Mouse (Mus musculus): ENCODE measurements around the gene Fitm2. TPM values are rescaled to one million over a fixed set of nuclear protein-coding genes. Genes with fewer than 3 reads are reported as not detected.

Gene Fitm2
- total RNA-seq, 2 experiments from 2014 or later = 76.9 to 91.9 TPM

DNA sequence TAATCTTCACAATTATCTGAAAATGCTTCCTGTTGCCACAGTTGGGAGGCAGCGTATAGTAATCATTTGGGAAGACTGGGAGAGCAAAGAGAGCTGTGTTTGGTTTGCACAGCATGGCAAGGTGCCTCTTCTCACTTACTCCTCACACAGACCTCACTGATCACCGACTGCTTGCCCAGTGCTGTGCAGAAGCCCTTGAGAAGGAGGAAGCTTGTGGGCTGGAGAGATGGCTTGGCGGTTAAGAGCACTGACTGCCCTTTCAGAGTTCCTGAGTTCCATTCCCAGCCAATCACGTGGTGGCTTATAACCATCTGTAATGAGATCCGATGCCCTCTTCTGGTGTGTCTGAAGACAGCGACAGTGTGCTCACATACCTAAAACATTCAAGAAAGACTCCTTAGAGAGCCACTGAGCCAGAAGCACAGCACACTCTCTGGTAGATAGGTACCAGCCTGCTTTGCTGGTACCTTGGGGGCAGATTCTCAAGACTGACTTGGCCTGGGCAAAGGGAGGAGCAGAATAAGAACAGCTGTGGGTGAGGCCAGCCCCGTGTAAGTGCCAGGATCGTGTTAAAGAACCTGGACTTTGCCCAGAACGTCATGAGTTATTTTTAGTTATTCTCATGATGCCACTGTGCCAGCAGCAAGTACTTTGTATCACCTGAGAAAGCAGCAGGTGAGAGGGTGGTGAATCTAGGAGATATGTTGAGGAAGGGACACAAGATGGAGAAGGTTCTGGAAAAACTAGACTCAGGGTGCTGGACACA is 49.4 kb downstream of the Fitm2 start:
- DNase-seq = no peak

DNA sequence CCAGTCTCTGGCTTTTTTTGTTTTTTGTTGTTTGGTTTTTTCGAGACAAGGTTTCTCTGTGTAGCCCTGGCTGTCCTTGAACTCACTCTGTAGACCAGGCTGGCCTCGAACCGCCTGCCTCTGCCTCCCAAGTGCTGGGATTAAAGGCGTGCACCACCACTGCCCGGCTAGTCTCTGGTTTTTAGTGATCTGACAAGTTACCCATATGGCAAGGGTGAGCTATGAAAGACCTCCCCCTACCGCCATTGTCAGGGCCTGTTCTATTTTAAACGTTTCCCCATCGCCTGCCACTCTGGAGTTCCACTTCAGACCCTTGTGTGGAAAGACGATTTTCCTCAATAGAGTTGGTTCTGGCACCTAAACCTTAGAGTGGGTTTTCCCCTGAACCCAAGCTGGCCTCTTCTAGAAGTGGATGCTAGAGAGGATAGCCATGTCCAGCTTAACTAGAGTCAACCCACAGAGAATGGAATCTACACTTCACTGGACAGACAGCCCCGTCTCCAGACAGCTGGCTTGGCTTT is 52.0 kb downstream of the Fitm2 start:
- no peak for DNase-seq

DNA sequence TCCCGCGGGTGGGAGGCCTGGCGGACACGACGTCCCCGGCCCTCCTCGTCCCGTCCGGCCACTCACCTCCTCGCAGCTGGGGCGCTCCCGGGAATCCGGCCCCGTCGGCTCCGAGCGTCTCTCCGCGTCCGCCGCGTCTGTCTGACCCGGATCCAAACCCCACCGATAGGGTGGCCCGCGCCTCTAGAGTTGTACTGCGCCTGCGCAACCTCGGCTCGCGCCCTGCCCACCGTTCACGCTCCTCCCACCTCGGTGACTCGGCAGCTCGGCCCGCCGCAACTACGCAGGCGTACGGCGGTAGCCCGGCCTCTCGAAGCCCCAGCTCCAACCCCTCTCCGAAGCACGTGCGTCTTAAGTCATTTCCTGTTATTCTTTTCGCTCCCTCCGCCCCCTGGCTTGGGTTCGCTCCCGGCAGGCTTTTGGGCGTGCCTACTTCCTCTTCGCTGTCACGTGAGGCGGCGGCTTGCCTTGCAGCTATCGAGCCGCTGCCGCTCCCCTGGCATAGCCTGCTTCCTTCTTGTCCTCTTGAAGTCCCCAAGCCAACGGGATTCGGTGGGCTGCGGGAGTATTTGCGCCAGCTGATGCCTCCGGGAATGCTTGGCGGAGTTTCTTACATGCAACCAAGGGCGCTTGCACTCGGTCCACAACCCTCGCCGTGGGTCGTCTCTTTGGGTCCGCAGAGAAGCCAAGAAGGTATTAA is 52.9 kb downstream of the Fitm2 start:
- peak; percentile 99 for DNase-seq

DNA sequence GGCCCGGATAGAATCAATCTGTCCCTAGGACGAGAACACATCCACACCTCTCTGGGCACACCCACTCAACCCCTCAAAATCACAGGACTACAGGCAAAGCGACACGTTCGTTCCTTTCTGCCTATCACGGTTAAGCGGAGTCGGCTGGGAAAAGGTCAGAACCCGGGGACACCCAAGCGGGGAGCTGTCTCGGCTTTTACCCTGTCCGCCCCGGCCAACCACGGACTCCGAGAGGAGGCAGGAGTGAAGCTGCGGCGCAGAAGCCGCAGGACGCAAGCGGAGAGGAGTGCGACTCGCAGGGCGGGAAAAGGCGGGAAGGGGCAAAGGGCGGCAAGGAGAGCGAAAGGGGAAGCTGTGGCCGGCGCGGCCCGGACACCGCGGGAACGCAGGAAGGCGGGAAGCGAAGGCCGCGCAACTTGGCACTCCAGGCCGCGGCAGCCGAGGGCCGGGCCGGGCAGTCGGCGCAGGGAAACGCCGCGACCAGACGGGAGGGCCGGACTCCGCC is 53.5 kb downstream of the Fitm2 start:
- DNase-seq = no peak

DNA sequence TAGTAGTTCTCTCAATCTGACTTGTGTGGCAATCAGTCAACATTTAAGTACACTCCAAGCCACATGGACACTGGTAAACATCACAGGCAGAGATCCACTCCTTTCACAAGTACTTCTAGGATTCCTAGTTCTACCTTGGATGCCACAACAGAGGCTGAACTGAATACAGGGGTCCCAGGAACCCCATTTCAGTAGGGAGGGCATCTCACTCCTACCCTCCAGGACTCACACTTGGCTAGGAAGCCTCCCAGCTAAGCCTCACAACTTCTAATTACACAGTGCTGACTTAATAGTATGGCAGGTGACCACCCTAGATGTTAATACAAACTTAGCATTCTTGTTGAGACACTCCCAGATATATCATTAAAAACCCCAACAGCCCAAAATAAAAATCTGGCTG is 54.6 kb downstream of the Fitm2 start:
- no peak for DNase-seq

DNA sequence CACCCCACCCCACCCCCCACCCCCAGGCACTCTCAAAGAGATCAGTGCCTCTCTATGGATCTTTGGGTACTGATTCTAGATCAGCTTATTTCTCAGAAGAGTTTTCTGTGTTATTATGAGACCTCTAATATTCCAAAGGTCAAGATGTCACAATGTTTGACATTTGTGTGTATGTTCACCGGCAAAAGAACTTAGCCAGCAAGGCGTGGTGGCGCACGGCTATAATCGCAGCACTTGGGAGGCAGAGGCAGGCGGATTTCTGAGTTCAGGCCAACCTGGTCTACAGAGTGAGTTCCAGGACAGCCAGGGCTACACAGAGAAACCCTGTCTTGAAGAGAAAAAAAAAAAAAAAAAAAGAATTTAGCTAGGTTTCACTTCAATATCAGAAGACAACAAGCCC is 55.4 kb downstream of the Fitm2 start:
- no peak for DNase-seq

Other genes with a start within 250 kb of the Fitm2 start
- 10 to 100 TPM; 11.5 to 23.5 TPM for gene Jph2, start 74.6 kb downstream of the Fitm2 start, total RNA-seq (2021)
- 10 to 100 TPM; 34.6 to 34.8 TPM for gene Oser1, start 47.9 kb downstream of the Fitm2 start, total RNA-seq (2021)
- gene Gdap1l1, start 34.2 kb downstream of the Fitm2 start, total RNA-seq (2021) = 1 to 10 TPM; 3.4 to 4.3 TPM
- gene R3hdml, start 19.7 kb upstream of the Fitm2 start, total RNA-seq (2021) = not detected
- 10 to 100 TPM; 11.8 to 51.8 TPM for gene Hnf4a, start 34.2 kb upstream of the Fitm2 start, total RNA-seq (2021)
- 10 to 100 TPM; 24.8 to 26.4 TPM for gene Ttpal, start 129.7 kb upstream of the Fitm2 start, total RNA-seq (2021)
- gene Serinc3, start 172.5 kb upstream of the Fitm2 start, total RNA-seq (2021) = 100 to 1,000 TPM; 350 to 392 TPM
- 10 to 100 TPM; 46.9 to 60.8 TPM for gene Pkig, start 185.8 kb upstream of the Fitm2 start, total RNA-seq (2021)

Data from adrenal gland, postnatal 10 days (tissue).